Mouse (Mus musculus): ENCODE data around the gene Tmem102.

DNA sequence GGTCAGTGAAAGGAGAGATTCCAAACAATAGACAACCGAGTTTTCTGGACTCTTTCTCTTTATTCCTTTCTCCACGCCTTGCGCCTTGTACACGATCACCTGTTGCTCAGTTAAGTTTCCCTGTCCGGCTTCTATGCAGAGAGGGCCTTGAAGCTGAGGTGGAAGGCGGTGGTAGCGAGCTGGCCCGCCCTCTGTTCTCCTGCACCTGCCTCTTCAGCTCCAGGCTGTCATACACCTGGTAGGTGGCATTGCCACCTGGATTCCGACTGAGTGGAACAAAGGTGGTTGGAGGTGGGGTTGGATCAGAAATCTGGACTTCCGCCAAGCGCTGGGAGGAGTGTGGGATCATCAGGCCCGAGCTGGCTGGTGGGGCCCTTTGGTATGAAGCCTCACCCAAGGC is 11.1 kb upstream of the Tmem102 start:
- no peak for TF ChIP-seq ZMIZ1 (IDR thresholded peaks at IDR 0.05; ENCODE audit: low read depth, low read length)
- no peak for TF ChIP-seq MAZ (IDR thresholded peaks at IDR 0.05; ENCODE audit: low read depth, low read length)
- TF ChIP-seq CTCF (conservative IDR thresholded peaks at IDR 0.05 in 1 of 2, IDR thresholded peaks at IDR 0.05 in 1 of 2; ENCODE audit: low read depth in 2 of 2, low read length in 2 of 2), result no peak
- no peak for TF ChIP-seq USF2 (conservative IDR thresholded peaks at IDR 0.05; ENCODE audit: low read depth, low read length)
- TF ChIP-seq POLR2A (IDR thresholded peaks at IDR 0.05; ENCODE audit: low read depth, low read length), result no peak
- no peak for TF ChIP-seq CHD2 (IDR thresholded peaks at IDR 0.05; ENCODE audit: low read length)
- TF ChIP-seq MAX (IDR thresholded peaks at IDR 0.05; ENCODE audit: low read length), result no peak
- no peak for TF ChIP-seq POLR2AphosphoS2 (IDR thresholded peaks at IDR 0.05; ENCODE audit: low read depth, low read length)
- no peak for TF ChIP-seq CHD1 (IDR thresholded peaks at IDR 0.05; ENCODE audit: low read depth, low read length)
- no peak for TF ChIP-seq ETS1 (conservative IDR thresholded peaks at IDR 0.05; ENCODE audit: low read depth, low read length)
- no peak for TF ChIP-seq SMC3 (IDR thresholded peaks at IDR 0.05; ENCODE audit: low read depth, low read length)
- TF ChIP-seq ELF1 (IDR thresholded peaks at IDR 0.05; ENCODE audit: low read depth, low read length), result no peak
- no peak for TF ChIP-seq ZC3H11A (IDR thresholded peaks at IDR 0.05; ENCODE audit: low read depth, low read length)
- no peak for TF ChIP-seq KAT2A (IDR thresholded peaks at IDR 0.05; ENCODE audit: insufficient replicate concordance, low read length)
